ENCODE assay signal across 8 mouse cellular contexts in the genomic region with DNA sequence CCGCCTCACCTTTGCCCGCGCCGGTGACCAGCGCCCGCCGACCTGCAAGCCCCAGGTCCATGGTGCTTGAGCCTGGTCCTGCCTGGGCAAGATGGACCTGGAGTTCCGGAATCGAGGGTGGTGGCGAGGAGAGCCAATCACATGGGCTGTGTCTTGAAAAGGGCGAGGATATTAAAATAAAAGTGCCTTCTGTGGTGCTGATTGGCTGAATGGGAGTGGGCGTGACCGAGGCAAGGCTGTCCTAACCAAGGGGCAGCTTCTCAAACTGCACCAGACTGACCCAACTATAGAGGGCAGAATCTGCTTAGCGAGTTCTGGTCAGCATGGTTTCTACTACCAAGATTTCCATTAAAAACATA. TPM values are rescaled to one million over a fixed set of nuclear protein-coding genes. Genes with fewer than 3 reads are reported as not detected.
DNase-seq lines count a peak whose midpoint lies in the region; ATAC-seq and TF ChIP-seq lines count a peak whose summit lies in the region.

A gene (minus strand): TSS at position 113 of the 359 bp plus-strand sequence.

- peak; percentile 59 for TF ChIP-seq RAD21 in CH12.LX (IDR thresholded peaks at IDR 0.05; ENCODE audit: low read depth, low read length)

- H3K9me3 ChIP-seq in CH12.LX (replicated peaks; ENCODE audit: low read length): no peaks in the 10 kb centered on the region
- no peaks in the 10 kb centered on the region for H3K9me3 ChIP-seq in heart, embryonic 11.5 days (replicated peaks; ENCODE audit: control insufficient read depth, low read length)
- H3K9me3 ChIP-seq in kidney, embryonic 15.5 days (replicated peaks): no peaks in the 10 kb centered on the region

- under 1% methylated on average over 14 of the region's 14 CpGs for WGBS in heart, embryonic 11.5 days (ENCODE audit: insufficient replicate concordance)
- WGBS in kidney, embryonic 15.5 days: under 1% methylated on average over 14 of the region's 14 CpGs
- WGBS in liver, adult 2 months: 2% methylated on average over 14 of the region's 14 CpGs

- no peak within 1 kb of the TSS for H3K27ac ChIP-seq in CH12.LX (ENCODE audit: insufficient read depth, low read depth)
- no peak within 1 kb of the TSS for H3K27ac ChIP-seq in heart, embryonic 11.5 days (ENCODE audit: low read depth, low read length)
- H3K27ac ChIP-seq in kidney, embryonic 15.5 days: peak within 1 kb of the TSS; percentile 62
- H3K27ac ChIP-seq in liver, adult 2 months (replicated peaks; ENCODE audit: insufficient read depth, low read depth, low read length): peak within 1 kb of the TSS; percentile 95

- peak in 1 of 2 experiments; percentile 78; a peak in 2 of 4 replicates for TF ChIP-seq CTCF in CH12.LX (conservative IDR thresholded peaks at IDR 0.05 in 1 of 2, IDR thresholded peaks at IDR 0.05 in 1 of 2; ENCODE audit: low read depth in 2 of 2, low read length in 2 of 2)
- TF ChIP-seq CTCF in brain, embryonic 14.5 days (IDR thresholded peaks at IDR 0.05; ENCODE audit: borderline replicate concordance, extremely low read depth, insufficient read depth, insufficient read length): peak; percentile 24; the same call in 1 of the 2 replicates
- TF ChIP-seq CTCF in liver, adult 2 months (IDR thresholded peaks at IDR 0.05; ENCODE audit: low read depth, low read length): peak; percentile 62

- peaks cover 8 to 13% of the 10 kb centered on the region in 2 experiments for H3K4me1 ChIP-seq in CH12.LX (ENCODE audit: control insufficient read depth in 1 of 2, insufficient read depth in 2 of 2)
- no peaks in the 10 kb centered on the region for H3K4me1 ChIP-seq in heart, embryonic 11.5 days (ENCODE audit: control insufficient read depth, insufficient read depth, low read length)
- peaks cover 24% of the 10 kb centered on the region for H3K4me1 ChIP-seq in kidney, embryonic 15.5 days
- H3K4me1 ChIP-seq in liver, adult 2 months (ENCODE audit: control insufficient read depth, insufficient read depth, low read length): peaks cover 10% of the 10 kb centered on the region; the same call in 1 of the 2 replicates

- peaks cover 31% of the 10 kb centered on the region for H3K27me3 ChIP-seq in CH12.LX (replicated peaks)
- H3K27me3 ChIP-seq in heart, embryonic 11.5 days (ENCODE audit: control insufficient read depth, insufficient read depth, low read length): peaks cover 40% of the 10 kb centered on the region
- peaks cover 8% of the 10 kb centered on the region for H3K27me3 ChIP-seq in kidney, embryonic 15.5 days
- H3K27me3 ChIP-seq in liver, adult 2 months (ENCODE audit: control insufficient read depth, insufficient read depth, low read length): no peaks in the 10 kb centered on the region

- H3K79me2 ChIP-seq in CH12.LX (replicated peaks; ENCODE audit: control insufficient read depth, extremely low read depth, insufficient read depth, poor library complexity, severe bottlenecking): no peaks in the 10 kb centered on the region
- no peaks in the 10 kb centered on the region for H3K79me2 ChIP-seq in liver, adult 2 months (ENCODE audit: control insufficient read depth, insufficient read depth, low read length)

- peaks cover 15 to 36% of the 10 kb centered on the region in 2 experiments for H3K36me3 ChIP-seq in CH12.LX (replicated peaks in 1 of 2; ENCODE audit: control insufficient read depth in 1 of 2, insufficient read depth in 1 of 2, low read length in 1 of 2)
- no peaks in the 10 kb centered on the region for H3K36me3 ChIP-seq in heart, embryonic 11.5 days (ENCODE audit: control insufficient read depth, insufficient read depth, low read length)
- H3K36me3 ChIP-seq in kidney, embryonic 15.5 days: 0 out of 2 replicates have a peak, but pooled peaks cover 7% of the 10 kb centered on the region
- peaks cover 4% of the 10 kb centered on the region for H3K36me3 ChIP-seq in liver, adult 2 months (ENCODE audit: control insufficient read depth, insufficient read depth, low read length)

- TF ChIP-seq EP300 in CH12.LX (IDR thresholded peaks at IDR 0.05; ENCODE audit: low read length): no peak

- DNase-seq in CH12.LX (ENCODE audit: extremely low read depth): peak; percentile 93
- DNase-seq in brain, embryonic 14.5 days (ENCODE audit: low read depth): peak; percentile 89
- peak; percentile 99 for DNase-seq in liver, adult 2 months (ENCODE audit: extremely low read depth, low read depth, low spot score)
- DNase-seq in monocyte, adult 2 months (ENCODE audit: low read depth in 1 of 2, low spot score in 2 of 2): peak; percentile 55 to 73
- peak; percentile 77 to 81 for DNase-seq in spleen, postnatal 4 days (ENCODE audit: low spot score in 2 of 2)

- peak; percentile 79 for ATAC-seq in erythroid progenitor cell, adult 5-6 weeks (replicated peaks; ENCODE audit: low FRiP score, poor library complexity, severe bottlenecking)
- ATAC-seq in heart, embryonic 11.5 days (replicated peaks; ENCODE audit: insufficient number of reproducible peaks, low FRiP score, low TSS enrichment): peak; percentile 86
- peak; percentile 89 for ATAC-seq in kidney, embryonic 15.5 days (replicated peaks; ENCODE audit: low FRiP score)

- H3K4me2 ChIP-seq in CH12.LX (ENCODE audit: insufficient read depth, low read depth, poor library complexity, severe bottlenecking): peak within 1 kb of the TSS; percentile 53
- peak within 1 kb of the TSS; percentile 93 for H3K4me2 ChIP-seq in heart, embryonic 11.5 days
- H3K4me2 ChIP-seq in kidney, embryonic 15.5 days: peak within 1 kb of the TSS; percentile 95

- dilution Hi-C loops in CH12.LX (cut with MboI; ENCODE audit: extremely low pct_ligation_motif_present, extremely low pct_unique_long_range_greater_than_20kb, low sequenced_read_pairs): no loop called here

- in situ Hi-C loops in CH12.LX (cut with MboI; ENCODE audit: low pct_ligation_motif_present, low pct_unique_long_range_greater_than_20kb, low sequenced_read_pairs): loop anchor here (5.0 kb wide), 1 partner anchor 40 kb away; no protein-coding TSS in a partner anchor

- peak within 1 kb of the TSS; percentile 67 to 93 (median 76) for H3K4me3 ChIP-seq in CH12.LX (replicated peaks in 1 of 3; ENCODE audit: low read depth in 2 of 3, low read length in 2 of 3, poor library complexity in 1 of 3)
- H3K4me3 ChIP-seq in heart, embryonic 11.5 days (ENCODE audit: low read depth, low read length): peak within 1 kb of the TSS; percentile 62
- peak within 1 kb of the TSS; percentile 69 for H3K4me3 ChIP-seq in kidney, embryonic 15.5 days (replicated peaks)
- H3K4me3 ChIP-seq in liver, adult 2 months (ENCODE audit: insufficient read depth, low read depth, low read length): peak within 1 kb of the TSS; percentile 79

- peak within 1 kb of the TSS; percentile 34 for H3K9ac ChIP-seq in CH12.LX (ENCODE audit: insufficient read depth, low read depth)
- H3K9ac ChIP-seq in heart, embryonic 11.5 days (ENCODE audit: low read depth, low read length): peak within 1 kb of the TSS; percentile 59
- H3K9ac ChIP-seq in kidney, embryonic 15.5 days: peak within 1 kb of the TSS; percentile 55
- H3K9ac ChIP-seq in liver, adult 2 months (ENCODE audit: low read depth, low read length): peak within 1 kb of the TSS; percentile 87

- TF ChIP-seq POLR2A in CH12.LX (IDR thresholded peaks at IDR 0.05; ENCODE audit: low read depth, low read length): peak; percentile 85
- TF ChIP-seq POLR2A in brain, embryonic 14.5 days (IDR thresholded peaks at IDR 0.05; ENCODE audit: borderline replicate concordance, extremely low read depth, insufficient read depth, insufficient read length, poor library complexity, severe bottlenecking): no peak
- peak; percentile 95 for TF ChIP-seq POLR2A in liver, adult 2 months (IDR thresholded peaks at IDR 0.05; ENCODE audit: extremely low read depth, insufficient read depth, low read length)

TF ChIP-seq in CH12.LX, 34 proteins besides CTCF, POLR2A, EP300 and RAD21 (continues in another document):
- TF ChIP-seq MAX (IDR thresholded peaks at IDR 0.05; ENCODE audit: low read length) (peak; percentile 75), SIN3A (IDR thresholded peaks at IDR 0.05; ENCODE audit: low read length) (peak; percentile 87; the same call in 1 of the 2 replicates), E2F4 (IDR thresholded peaks at IDR 0.05; ENCODE audit: insufficient replicate concordance, low read depth, low read length) (no peak), ZMIZ1 (IDR thresholded peaks at IDR 0.05; ENCODE audit: low read depth, low read length) (peak; percentile 76), RCOR1 (conservative IDR thresholded peaks at IDR 0.05; ENCODE audit: low read depth, low read length) (no peak), BHLHE40 (IDR thresholded peaks at IDR 0.05; ENCODE audit: low read depth, low read length) (no peak), TBP (conservative IDR thresholded peaks at IDR 0.05; ENCODE audit: low read depth, low read length) (peak; percentile 77), ZNF384 (IDR thresholded peaks at IDR 0.05; ENCODE audit: low read depth, low read length) (no peak), ETS1 (conservative IDR thresholded peaks at IDR 0.05; ENCODE audit: low read depth, low read length) (no peak), SMC3 (IDR thresholded peaks at IDR 0.05; ENCODE audit: low read depth, low read length) (peak; percentile 54), KAT2A (IDR thresholded peaks at IDR 0.05; ENCODE audit: insufficient replicate concordance, low read length) (no peak), MAZ (IDR thresholded peaks at IDR 0.05; ENCODE audit: low read depth, low read length) (peak; percentile 21; the same call in 1 of the 2 replicates), NRF1 (IDR thresholded peaks at IDR 0.05; ENCODE audit: low read depth, low read length) (no peak), GABPA (IDR thresholded peaks at IDR 0.05; ENCODE audit: insufficient replicate concordance, low read depth, low read length) (no peak), MYC (IDR thresholded peaks at IDR 0.05; ENCODE audit: low read depth, low read length) (peak; percentile 80), MAFK (IDR thresholded peaks at IDR 0.05; ENCODE audit: insufficient replicate concordance, low read length) (no peak), PAX5 (IDR thresholded peaks at IDR 0.05; ENCODE audit: low read length) (no peak), ELF1 (IDR thresholded peaks at IDR 0.05; ENCODE audit: low read depth, low read length) (peak; percentile 92), MXI1 (IDR thresholded peaks at IDR 0.05; ENCODE audit: low read depth, low read length) (peak; percentile 82)

RNA-seq across cellular contexts. Expression of the gene that starts here (rescaled TPM):
- total RNA-seq in CH12.LX (2012; rRNA removed) (49.4 and 74.7 TPM in 2 replicates), CH12.LX (2014; rRNA removed) (24.1 and 24.8 TPM in 2 replicates)
- 23.3 and 23.5 TPM in 2 replicates for polyA plus RNA-seq in CH12.LX (2012; ENCODE audit: insufficient read length, low read depth)
- polyA plus RNA-seq in brain, embryonic 14.5 days (2012; rRNA removed): 8.6 and 11.8 TPM in 2 replicates
- total RNA-seq in erythroid progenitor cell, adult 5-6 weeks (2015; ENCODE audit: low replicate concordance): 3.6 TPM in 1 of 2 replicates, not detected in the other
- 7.2 TPM in 1 of 2 replicates, not detected in the other for total RNA-seq in erythroid progenitor cell, adult 5-6 weeks (2017; ENCODE audit: low replicate concordance)
- polyA plus RNA-seq in heart, embryonic 11.5 days (2014; fragmentation: Nextera tagmentation; extraction: Ambion mirVana): 5.1 and 6.6 TPM in 2 replicates
- 31.9 and 32.1 TPM in 2 replicates for polyA plus RNA-seq in kidney, embryonic 15.5 days (2015; fragmentation: Nextera tagmentation; extraction: Ambion mirVana)
- 215 and 230 TPM in 2 replicates for total RNA-seq in liver, adult 2 months (2014; rRNA removed)
- polyA plus RNA-seq in liver, adult 2 months (2012; rRNA removed): 512 and 554 TPM in 2 replicates

Comparison
In these comparisons a context has a peak if more than half of its experiments do, and no peak if none do; other contexts are left out.
1. RNA of the gene that starts here (polyA plus RNA-seq): 512 to 554 TPM in liver, adult 2 months; 31.9 to 32.1 TPM in kidney, embryonic 15.5 days, 23.3 to 23.5 TPM in CH12.LX, 8.6 to 11.8 TPM in brain, embryonic 14.5 days and 5.1 to 6.6 TPM in heart, embryonic 11.5 days; every median in the first group is over 10 times any median in the second.
2. H3K27ac ChIP-seq: peak in kidney, embryonic 15.5 days (single experiment) and liver, adult 2 months (single experiment); none in CH12.LX (single experiment) and heart, embryonic 11.5 days (single experiment).
3. H3K9ac ChIP-seq: peak in every context shown above with its lines; median percentile 87 in liver, adult 2 months; 59 in heart, embryonic 11.5 days; 55 in kidney, embryonic 15.5 days; 34 in CH12.LX.
4. Peak in every context shown above with its lines, with median percentiles within 50 percentile points of each other: DNase-seq, H3K4me2 ChIP-seq, H3K4me3 ChIP-seq and ATAC-seq.